Mouse (Mus musculus) ES-E14 (cell line): ENCODE results near the gene Riiad1. TPM values are rescaled to one million over a fixed set of nuclear protein-coding genes. Genes with fewer than 3 reads are reported as not detected.

Source experiments
- DNase-seq: peaks from one replicate; pipeline ENCODE4 v3.0.0-alpha.2; 2013; ENCODE audit warnings: low read depth, low spot score
- H3K27ac ChIP-seq: 2 replicates; pipeline ENCODE4 v1.5.1; 2012; ENCODE audit warnings: low read depth, mild to moderate bottlenecking, low read length, moderate library complexity, mixed read lengths; ENCODE audit not compliant: poor library complexity, insufficient read depth, severe bottlenecking
- H3K36me3 ChIP-seq: 2 replicates; pipeline ENCODE4 v1.6.1; 2012; ENCODE audit warnings: mild to moderate bottlenecking, low read length, moderate library complexity, mixed read lengths; ENCODE audit not compliant: control insufficient read depth, poor library complexity, insufficient read depth, severe bottlenecking
- H3K4me1 ChIP-seq, 2 experiments: fragments of 150-350 bp in 1 of 2; sonication (generic) in 1 of 2; 2 replicates each; pipeline ENCODE4 v1.6.1; 2012; ENCODE audit warnings: low read length in 2 of 2, mild to moderate bottlenecking in 1 of 2, mixed read lengths in 1 of 2; ENCODE audit not compliant: control insufficient read depth in 2 of 2, insufficient read depth in 2 of 2, poor library complexity in 1 of 2
- H3K4me3 ChIP-seq, 2 experiments: fragments of 150-350 bp in 1 of 2; sonication (generic) in 1 of 2; 2 replicates each; pipeline ENCODE4 v1.5.1; 2012; ENCODE audit warnings: low read length in 2 of 2, low read depth in 1 of 2, mild to moderate bottlenecking in 1 of 2, mixed read lengths in 1 of 2; ENCODE audit not compliant: insufficient read depth in 1 of 2, poor library complexity in 1 of 2, severe bottlenecking in 1 of 2
- H3K9ac ChIP-seq: 2 replicates; pipeline ENCODE4 v1.6.1; 2012; ENCODE audit warnings: low read depth, mild to moderate bottlenecking, low read length, mixed read lengths; ENCODE audit not compliant: poor library complexity, insufficient read depth, severe bottlenecking
- H3K9me3 ChIP-seq: fragments of 150-350 bp; sonication (generic); 2 replicates; pipeline ENCODE4 v1.6.1; 2012; ENCODE audit warnings: low read depth, mild to moderate bottlenecking, low read length; ENCODE audit not compliant: control insufficient read depth, insufficient read depth
- CHD2 ChIP-seq: IDR thresholded peaks from 2 replicates; pipeline ENCODE4 v1.6.1; 2014; ENCODE audit warnings: mild to moderate bottlenecking, low read depth, low read length, inconsistent platforms
- HCFC1 ChIP-seq: IDR thresholded peaks from 2 replicates; pipeline ENCODE4 v1.6.1; 2012; ENCODE audit warnings: low read length, inconsistent platforms, borderline replicate concordance; ENCODE audit not compliant: insufficient read depth
- MAFK ChIP-seq: IDR thresholded peaks from 2 replicates; pipeline ENCODE4 v1.6.1; 2014; ENCODE audit warnings: mild to moderate bottlenecking, low read depth, low read length, inconsistent platforms; ENCODE audit not compliant: insufficient read depth
- ZC3H11A ChIP-seq: IDR thresholded peaks from 2 replicates; pipeline ENCODE4 v1.6.1; 2012; ENCODE audit warnings: low read depth, mild to moderate bottlenecking, inconsistent platforms, low read length, borderline replicate concordance
- ZNF384 ChIP-seq: IDR thresholded peaks from 2 replicates; pipeline ENCODE4 v1.6.1; 2012; ENCODE audit warnings: low read depth, low read length, inconsistent platforms
- in situ Hi-C, 2 experiments: fragments of 600-800 bp; cut with MboI; formaldehyde crosslinking; loops; one replicate each; pipeline ENCODE4 v1.15.1; 2025; ENCODE audit warnings: low sequenced_read_pairs in 2 of 2, inconsistent platforms in 1 of 2; ENCODE audit not compliant: unreplicated experiment in 2 of 2
- total RNA-seq: library from RNA; depleted of rRNA; stranded (reverse); fragments of 300-350 nt; gene quantifications from 2 replicates; pipeline ENCODE4 v1.2.3, GENCODE M21; 2012

The Riiad1 gene
- total RNA-seq, 1 experiment, result not detected

- no peaks in the 10 kb centered on the region for H3K36me3 ChIP-seq
- DNase-seq, result no peak
- H3K9ac ChIP-seq, result no peak overlapping the region
- TF ChIP-seq ZC3H11A, result no peak
- no peak for TF ChIP-seq MAFK
- no peak for TF ChIP-seq HCFC1
- no peak for TF ChIP-seq ZNF384
- TF ChIP-seq CHD2, result no peak
- H3K9me3 ChIP-seq, result no peaks in the 10 kb centered on the region
- H3K4me3 ChIP-seq, result peak overlapping the region in 1 of 2 experiments; percentile 41; a peak in 2 of 4 replicates
- peaks cover 0 to 7% of the 10 kb centered on the region in 2 experiments; a peak in 1 of 4 replicates for H3K4me1 ChIP-seq
- in situ Hi-C loops, result no loop called here
- no peak overlapping the region for H3K27ac ChIP-seq
Observed at GRCm38 (mm10) chr3:94472447-94473114, 7.6 kb downstream of the Riiad1 start.

GRCm38 (mm10) chr3:94468931-94469330 is 11.2 kb downstream of the Riiad1 start:
- Histone ChIP-seq H3K27ac (no peak overlapping the region), H3K9me3 (no peaks in the 10 kb centered on the region)
- in situ Hi-C loops, result no loop called here

GRCm38 (mm10) chr3:94465632-94466430 is 14.3 kb downstream of the Riiad1 start:
- no peak overlapping the region for H3K9ac ChIP-seq
- in situ Hi-C loops, result no loop called here
- H3K4me3 ChIP-seq, result no peak overlapping the region
- H3K9me3 ChIP-seq, result no peaks in the 10 kb centered on the region
- H3K36me3 ChIP-seq, result no peaks in the 10 kb centered on the region
- no peak for DNase-seq
- no peak overlapping the region for H3K27ac ChIP-seq
- no peak for TF ChIP-seq HCFC1
- TF ChIP-seq CHD2, result no peak
- TF ChIP-seq ZNF384, result no peak
- TF ChIP-seq ZC3H11A, result no peak
- no peak for TF ChIP-seq MAFK
- peaks cover 1 to 10% of the 10 kb centered on the region in 2 experiments; a peak in 1 of 4 replicates for H3K4me1 ChIP-seq

More at GRCm38 (mm10) chr3:94468931-94469330, 11.2 kb downstream of the Riiad1 start:
- no peak overlapping the region for H3K4me3 ChIP-seq
- TF ChIP-seq ZC3H11A (no peak), MAFK (no peak), CHD2 (no peak), ZNF384 (no peak), HCFC1 (no peak)
- peaks cover 1 to 10% of the 10 kb centered on the region in 2 experiments; a peak in 1 of 4 replicates for H3K4me1 ChIP-seq
- DNase-seq, result no peak
- H3K36me3 ChIP-seq, result no peaks in the 10 kb centered on the region
- H3K9ac ChIP-seq, result no peak overlapping the region

- no peak overlapping the region for H3K27ac ChIP-seq
- DNase-seq, result no peak
- peaks cover 1 to 7% of the 10 kb centered on the region in 2 experiments; a peak in 1 of 4 replicates for H3K4me1 ChIP-seq
- in situ Hi-C loops, result no loop called here
- H3K9me3 ChIP-seq, result no peaks in the 10 kb centered on the region
- no peak overlapping the region for H3K4me3 ChIP-seq
- H3K9ac ChIP-seq, result no peak overlapping the region
- TF ChIP-seq ZNF384, result no peak
- no peak for TF ChIP-seq ZC3H11A
- TF ChIP-seq HCFC1, result no peak
- TF ChIP-seq MAFK, result no peak
- TF ChIP-seq CHD2, result no peak
- H3K36me3 ChIP-seq, result no peaks in the 10 kb centered on the region
Observed at GRCm38 (mm10) chr3:94463926-94464578, 16.1 kb downstream of the Riiad1 start.
